Mouse (Mus musculus) embryonic facial prominence, embryonic 14.5 days (tissue): ENCODE data around the gene Rtl4. TPM values are rescaled to one million over a fixed set of nuclear protein-coding genes. Genes with fewer than 3 reads are reported as not detected.
A peak's percentile ranks its signal among the peaks of the same experiment; 100 is the strongest.

Experiments
- ATAC-seq: fragments of 200-750 bp; cut with Nextera tagmentation; 2 replicates; pipeline ENCODE4 v1.8.0; 2017; ENCODE audit warnings: low read depth, moderate number of reproducible peaks, moderate TSS enrichment
- DNase-seq: peaks from one replicate; pipeline ENCODE4 v3.0.0-alpha.2; 2015; ENCODE audit warnings: low spot score
- H3K27ac ChIP-seq: fragments of 300-500 bp; sonication (generic); replicated peaks from 2 replicates; pipeline ENCODE4 v1.5.1; 2014; ENCODE audit warnings: low read depth, mild to moderate bottlenecking, low read length, moderate library complexity
- H3K27me3 ChIP-seq: fragments of 300-500 bp; sonication (generic); replicated peaks from 2 replicates; pipeline ENCODE4 v1.6.1; 2014; ENCODE audit warnings: low read length; ENCODE audit not compliant: control insufficient read depth, insufficient read depth
- H3K36me3 ChIP-seq: fragments of 300-500 bp; sonication (generic); 2 replicates; pipeline ENCODE4 v1.6.1; 2014; ENCODE audit warnings: low read length, mixed read lengths; ENCODE audit not compliant: control insufficient read depth, insufficient read depth
- H3K4me1 ChIP-seq: fragments of 300-500 bp; sonication (generic); 2 replicates; pipeline ENCODE4 v1.6.1; 2014; ENCODE audit warnings: antibody characterized with exemption, low read length; ENCODE audit not compliant: control insufficient read depth, insufficient read depth
- H3K4me2 ChIP-seq: fragments of 300-500 bp; sonication (generic); 2 replicates; pipeline ENCODE4 v1.6.1; 2014; ENCODE audit warnings: low read depth, mild to moderate bottlenecking, low read length, moderate library complexity, mixed read lengths
- H3K4me3 ChIP-seq: fragments of 300-500 bp; sonication (generic); 2 replicates; pipeline ENCODE4 v1.5.1; 2014; ENCODE audit warnings: low read depth, mild to moderate bottlenecking, low read length
- H3K9ac ChIP-seq: fragments of 300-500 bp; sonication (generic); 2 replicates; pipeline ENCODE4 v1.6.1; 2014; ENCODE audit warnings: low read depth, mild to moderate bottlenecking, low read length, moderate library complexity, mixed read lengths
- H3K9me3 ChIP-seq: fragments of 300-500 bp; sonication (generic); 2 replicates; pipeline ENCODE4 v1.6.1; 2016; ENCODE audit warnings: low read length; ENCODE audit not compliant: control insufficient read depth
- WGBS: fragments of 180-500 bp; shearing (Covaris S2); extraction: QIAGEN DNeasy Blood & Tissue Kit; methylation state at CpG from one replicate; pipeline ENCODE4 v1.1.7; 2014; 5-methylcytosine and 5-hydroxymethylcytosine counted together
- microRNA counts: library from miRNA; unstranded; fragments of <30 nt; microRNA quantifications from one replicate; lab custom pipeline; 2017
- microRNA-seq: library from miRNA; unstranded; fragments of <30 nt; microRNA quantifications from one replicate; pipeline ENCODE4, GENCODE M21; 2016; ENCODE audit warnings: borderline number of aligned reads
- polyA plus RNA-seq: library from polyadenylated mRNA; unstranded; fragments of >200 nt; fragmentation: Nextera tagmentation; extraction: Ambion mirVana; gene quantifications from 2 replicates; pipeline ENCODE4 v1.2.1, GENCODE M21; 2014

Rtl4 gene
- polyA plus RNA-seq, 1 experiment from 2014 or later: 1.6 TPM

GRCm38 (mm10) chrX:144747528-144748049 lies 58.9 kb downstream of the Rtl4 start:
- Histone ChIP-seq H3K4me3 (no peak overlapping the region), H3K9me3 (no peaks in the 10 kb centered on the region), H3K36me3 (no peaks in the 10 kb centered on the region), H3K4me1 (no peaks in the 10 kb centered on the region), H3K27me3 (no peaks in the 10 kb centered on the region), H3K27ac (no peak overlapping the region), H3K4me2 (no peak overlapping the region), H3K9ac (no peak overlapping the region)
- no peak for DNase-seq
- 66% methylated on average over 3 of the region's 3 CpGs for WGBS
- no peak for ATAC-seq

GRCm38 (mm10) chrX:144986980-144987379 lies 298.3 kb downstream of the Rtl4 start:
- H3K9ac ChIP-seq: no peak overlapping the region
- no peaks in the 10 kb centered on the region for H3K36me3 ChIP-seq
- no peaks in the 10 kb centered on the region for H3K27me3 ChIP-seq
- no peak overlapping the region for H3K27ac ChIP-seq
- 58% methylated on average over 2 of the region's 2 CpGs for WGBS
- DNase-seq (no peak), ATAC-seq (no peak)
- no peaks in the 10 kb centered on the region for H3K4me1 ChIP-seq
- no peak overlapping the region for H3K4me2 ChIP-seq
- no peaks in the 10 kb centered on the region for H3K9me3 ChIP-seq
- no peak overlapping the region for H3K4me3 ChIP-seq

- H3K4me2 ChIP-seq: no peak overlapping the region
- DNase-seq: no peak
These were observed 376.8 kb downstream of the Rtl4 start for GRCm38 (mm10) chrX:145065484-145065913.

GRCm38 (mm10) chrX:145089802-145090201 lies 401.1 kb downstream of the Rtl4 start:
- 0 out of 2 replicates have a peak, but pooled peaks have one; percentile 18 for ATAC-seq
- H3K27me3 ChIP-seq: no peaks in the 10 kb centered on the region
- H3K9me3 ChIP-seq: no peaks in the 10 kb centered on the region
- H3K9ac ChIP-seq: no peak overlapping the region
- H3K4me3 ChIP-seq: no peak overlapping the region
- H3K4me2 ChIP-seq: no peak overlapping the region
- no peaks in the 10 kb centered on the region for H3K4me1 ChIP-seq
- no peaks in the 10 kb centered on the region for H3K36me3 ChIP-seq
- peak; percentile 61 for DNase-seq
- no peak overlapping the region for H3K27ac ChIP-seq

More at GRCm38 (mm10) chrX:145065484-145065913, 376.8 kb downstream of the Rtl4 start:
- H3K36me3 ChIP-seq: no peaks in the 10 kb centered on the region
- no peak overlapping the region for H3K27ac ChIP-seq
- H3K9ac ChIP-seq: no peak overlapping the region
- no peaks in the 10 kb centered on the region for H3K27me3 ChIP-seq
- no peaks in the 10 kb centered on the region for H3K9me3 ChIP-seq
- 61% methylated on average over 2 of the region's 2 CpGs for WGBS
- no peak overlapping the region for H3K4me3 ChIP-seq
- ATAC-seq: no peak
- no peaks in the 10 kb centered on the region for H3K4me1 ChIP-seq

- no peak overlapping the region for H3K4me3 ChIP-seq
- H3K9ac ChIP-seq: no peak overlapping the region
- 78% methylated on average over 3 of the region's 3 CpGs for WGBS
- DNase-seq: no peak
- no peaks in the 10 kb centered on the region for H3K27me3 ChIP-seq
- ATAC-seq: no peak
- no peaks in the 10 kb centered on the region for H3K4me1 ChIP-seq
- H3K36me3 ChIP-seq: no peaks in the 10 kb centered on the region
- no peak overlapping the region for H3K27ac ChIP-seq
- H3K9me3 ChIP-seq: no peaks in the 10 kb centered on the region
- no peak overlapping the region for H3K4me2 ChIP-seq
These were observed 401.7 kb downstream of the Rtl4 start for GRCm38 (mm10) chrX:145090360-145090759.

GRCm38 (mm10) chrX:145090964-145091363 lies 402.3 kb downstream of the Rtl4 start:
- Histone ChIP-seq H3K4me3 (no peak overlapping the region), H3K36me3 (no peaks in the 10 kb centered on the region), H3K4me2 (no peak overlapping the region), H3K27ac (no peak overlapping the region), H3K4me1 (no peaks in the 10 kb centered on the region), H3K9me3 (no peaks in the 10 kb centered on the region), H3K9ac (no peak overlapping the region), H3K27me3 (no peaks in the 10 kb centered on the region)
- WGBS: 87% methylated on average over 2 of the region's 2 CpGs
- ATAC-seq (no peak), DNase-seq (no peak)

MicroRNA genes within 50 kb of the gene (microRNA counts, 519-probe panel; counts per million panel counts)
- microRNA mmu-miR-3472 (lab: Ali Mortazavi, UCI): 2,055 counts per million, percentile 21 among the panel's probes with 10 or more counts

Small RNA genes within 50 kb of the gene (microRNA-seq; reads per million reads assigned to microRNA genes)
- not detected for gene Mir3472

Other genes with a start within 250 kb of the Rtl4 start
- gene Trpc5os, start 232.3 kb upstream of the Rtl4 start, polyA plus RNA-seq: 0.14 TPM in 1 of 2 replicates, not detected in the other
- gene Trpc5, start 727 bp upstream of the Rtl4 start, polyA plus RNA-seq: 0.97 and 0.99 TPM in 2 replicates